ENCODE assay signal across 8 mouse cellular contexts in genomic region chr11:70451797-70452498, GRCm38 (mm10). TPM values are rescaled to one million over a fixed set of nuclear protein-coding genes. Genes with fewer than 3 reads are reported as not detected.
A peak's percentile ranks its signal among the peaks of the same experiment; 100 is the strongest.
DNase-seq lines count a peak whose midpoint lies in the region; ATAC-seq and TF ChIP-seq lines count a peak whose summit lies in the region.

Med11 (plus strand) TSS chr11:70451919.

- peak; percentile 76 for TF ChIP-seq EP300 in heart, adult 2 months (IDR thresholded peaks at IDR 0.05; ENCODE audit: insufficient read depth, low read depth, low read length)

- under 1% methylated on average over 42 of the region's 46 CpGs for WGBS in embryonic facial prominence, embryonic 14.5 days
- WGBS in heart, adult 2 months: under 1% methylated on average over 46 of the region's 46 CpGs
- under 1% methylated on average over 46 of the region's 46 CpGs for WGBS in limb, embryonic 13.5 days
- under 1% methylated on average over 46 of the region's 46 CpGs for WGBS in midbrain, embryonic 16.5 days

- H3K4me3 ChIP-seq in embryonic facial prominence, embryonic 14.5 days (ENCODE audit: low read depth, low read length): peak within 1 kb of the TSS; percentile 66
- peak within 1 kb of the TSS; percentile 83 for H3K4me3 ChIP-seq in heart, adult 2 months
- H3K4me3 ChIP-seq in limb, embryonic 13.5 days: peak within 1 kb of the TSS; percentile 66
- H3K4me3 ChIP-seq in midbrain, embryonic 16.5 days (ENCODE audit: low read depth, low read length): peak within 1 kb of the TSS; percentile 71

- peak within 1 kb of the TSS; percentile 63 for H3K4me2 ChIP-seq in embryonic facial prominence, embryonic 14.5 days (ENCODE audit: low read depth, low read length)
- H3K4me2 ChIP-seq in limb, embryonic 13.5 days (replicated peaks): peak within 1 kb of the TSS; percentile 72
- H3K4me2 ChIP-seq in midbrain, embryonic 16.5 days (ENCODE audit: low read length): peak within 1 kb of the TSS; percentile 76

- intact Hi-C loops in heart, adult 2 months (cut with DNase I): loop anchor here (1.0 to 10.0 kb wide), 3 partner anchors 48 to 153 kb away; no protein-coding TSS in a partner anchor

- peak; percentile 94 for TF ChIP-seq POLR2A in heart, adult 2 months (IDR thresholded peaks at IDR 0.05; ENCODE audit: insufficient read depth, low read depth, low read length)

- no peaks in the 10 kb centered on the region for H3K9me3 ChIP-seq in embryonic facial prominence, embryonic 14.5 days (ENCODE audit: control insufficient read depth, low read length)
- no peaks in the 10 kb centered on the region for H3K9me3 ChIP-seq in limb, embryonic 13.5 days
- H3K9me3 ChIP-seq in midbrain, embryonic 16.5 days (replicated peaks; ENCODE audit: control insufficient read depth, low read length, poor library complexity, severe bottlenecking): no peaks in the 10 kb centered on the region

- no peaks in the 10 kb centered on the region for H3K27me3 ChIP-seq in embryonic facial prominence, embryonic 14.5 days (replicated peaks; ENCODE audit: control insufficient read depth, insufficient read depth, low read length)
- no peaks in the 10 kb centered on the region for H3K27me3 ChIP-seq in heart, adult 2 months (ENCODE audit: control insufficient read depth, insufficient read depth, low read length)
- H3K27me3 ChIP-seq in limb, embryonic 13.5 days: no peaks in the 10 kb centered on the region
- no peaks in the 10 kb centered on the region for H3K27me3 ChIP-seq in midbrain, embryonic 16.5 days (ENCODE audit: control insufficient read depth, insufficient read depth, low read depth, low read length)

- 0 out of 2 replicates have a peak, but pooled peaks cover 9% of the 10 kb centered on the region for H3K36me3 ChIP-seq in embryonic facial prominence, embryonic 14.5 days (ENCODE audit: control insufficient read depth, insufficient read depth, low read length)
- no peaks in the 10 kb centered on the region; the same call in 1 of the 2 replicates for H3K36me3 ChIP-seq in heart, adult 2 months (ENCODE audit: control insufficient read depth, insufficient read depth, low read length)
- peaks cover 9% of the 10 kb centered on the region for H3K36me3 ChIP-seq in limb, embryonic 13.5 days
- no peaks in the 10 kb centered on the region for H3K36me3 ChIP-seq in midbrain, embryonic 16.5 days (ENCODE audit: control insufficient read depth, insufficient read depth, low read length)

- no peaks in the 10 kb centered on the region for H3K79me2 ChIP-seq in heart, adult 2 months (replicated peaks; ENCODE audit: control insufficient read depth, insufficient read depth, low read length)

- peak within 1 kb of the TSS; percentile 83 for H3K9ac ChIP-seq in embryonic facial prominence, embryonic 14.5 days (ENCODE audit: low read depth, low read length)
- H3K9ac ChIP-seq in heart, adult 2 months (ENCODE audit: low read depth, low read length): peak within 1 kb of the TSS; percentile 81
- H3K9ac ChIP-seq in limb, embryonic 13.5 days: peak within 1 kb of the TSS; percentile 79
- peak within 1 kb of the TSS; percentile 90 for H3K9ac ChIP-seq in midbrain, embryonic 16.5 days (ENCODE audit: low read depth, low read length)

- H3K27ac ChIP-seq in embryonic facial prominence, embryonic 14.5 days (replicated peaks; ENCODE audit: low read depth, low read length): peak within 1 kb of the TSS; percentile 95
- peak within 1 kb of the TSS; percentile 98 for H3K27ac ChIP-seq in heart, adult 2 months
- H3K27ac ChIP-seq in limb, embryonic 13.5 days: peak within 1 kb of the TSS; percentile 98
- peak within 1 kb of the TSS; percentile 98 for H3K27ac ChIP-seq in midbrain, embryonic 16.5 days (ENCODE audit: low read length)

- DNase-seq in 3T3-L1 (ENCODE audit: low read depth, low spot score): peak; percentile 99
- DNase-seq in adrenal gland, postnatal 4 days (ENCODE audit: low spot score in 2 of 2): peak; percentile 71 to 90
- peak; percentile 99 for DNase-seq in embryonic facial prominence, embryonic 14.5 days (ENCODE audit: low spot score)
- DNase-seq in heart, adult 2 months: peak; percentile 95 to 98
- DNase-seq in kidney, adult 8-10 months: peak; percentile 98
- peak; percentile 94 to 95 for DNase-seq in spleen, postnatal 10 days (ENCODE audit: low spot score in 2 of 2)

- ATAC-seq in embryonic facial prominence, embryonic 14.5 days (ENCODE audit: low read depth): peak; percentile 98
- ATAC-seq in limb, embryonic 13.5 days (ENCODE audit: low FRiP score, low read depth): peak; percentile 99
- ATAC-seq in midbrain, embryonic 16.5 days: peak; percentile 96

- peaks cover 12% of the 10 kb centered on the region; the same call in 1 of the 2 replicates for H3K4me1 ChIP-seq in embryonic facial prominence, embryonic 14.5 days (ENCODE audit: control insufficient read depth, insufficient read depth, low read length)
- no peaks in the 10 kb centered on the region for H3K4me1 ChIP-seq in heart, adult 2 months (ENCODE audit: control insufficient read depth, insufficient read depth, low read length)
- H3K4me1 ChIP-seq in limb, embryonic 13.5 days: peaks cover 22% of the 10 kb centered on the region
- peaks cover 15% of the 10 kb centered on the region for H3K4me1 ChIP-seq in midbrain, embryonic 16.5 days (ENCODE audit: control insufficient read depth, insufficient read depth, low read length)

- peak; percentile 95 for TF ChIP-seq CTCF in heart, adult 2 months (IDR thresholded peaks at IDR 0.05)

RNA-seq across cellular contexts. Expression of gene Med11, which starts in this region (rescaled TPM):
- total RNA-seq in adrenal gland, postnatal 4 days (2021): 10 to 100 TPM; 17.3 to 18.6 TPM
- 37.0 and 40.6 TPM in 2 replicates for polyA plus RNA-seq in embryonic facial prominence, embryonic 14.5 days (2014; fragmentation: Nextera tagmentation; extraction: Ambion mirVana)
- total RNA-seq in heart, adult 2 months (2021): 1 to 10 TPM; 6.6 to 6.7 TPM
- 7.8 and 9.7 TPM in 2 replicates for polyA plus RNA-seq in heart, adult 2 months (2012; rRNA removed)
- 42.4 and 45.9 TPM in 2 replicates for polyA plus RNA-seq in limb, embryonic 13.5 days (2015; fragmentation: Nextera tagmentation; extraction: Ambion mirVana)
- polyA plus RNA-seq in midbrain, embryonic 16.5 days (2015; fragmentation: Nextera tagmentation; extraction: Ambion mirVana): 44.1 and 45.9 TPM in 2 replicates

Comparison
In these comparisons a context has a peak if more than half of its experiments do, and no peak if none do; other contexts are left out.
1. Peak in every context shown above with its lines: DNase-seq, ATAC-seq, H3K4me3 ChIP-seq and H3K27ac ChIP-seq.